Mouse (Mus musculus) mature B cell (primary cell): Measurements from ENCODE around the gene Sept9.

Experiments
- in situ Hi-C: fragments of 300-500 bp; cut with MboI; formaldehyde crosslinking; loops from 2 replicates; pipeline ENCODE4 v1.14.3; 2019

The Sept9 gene

DNA sequence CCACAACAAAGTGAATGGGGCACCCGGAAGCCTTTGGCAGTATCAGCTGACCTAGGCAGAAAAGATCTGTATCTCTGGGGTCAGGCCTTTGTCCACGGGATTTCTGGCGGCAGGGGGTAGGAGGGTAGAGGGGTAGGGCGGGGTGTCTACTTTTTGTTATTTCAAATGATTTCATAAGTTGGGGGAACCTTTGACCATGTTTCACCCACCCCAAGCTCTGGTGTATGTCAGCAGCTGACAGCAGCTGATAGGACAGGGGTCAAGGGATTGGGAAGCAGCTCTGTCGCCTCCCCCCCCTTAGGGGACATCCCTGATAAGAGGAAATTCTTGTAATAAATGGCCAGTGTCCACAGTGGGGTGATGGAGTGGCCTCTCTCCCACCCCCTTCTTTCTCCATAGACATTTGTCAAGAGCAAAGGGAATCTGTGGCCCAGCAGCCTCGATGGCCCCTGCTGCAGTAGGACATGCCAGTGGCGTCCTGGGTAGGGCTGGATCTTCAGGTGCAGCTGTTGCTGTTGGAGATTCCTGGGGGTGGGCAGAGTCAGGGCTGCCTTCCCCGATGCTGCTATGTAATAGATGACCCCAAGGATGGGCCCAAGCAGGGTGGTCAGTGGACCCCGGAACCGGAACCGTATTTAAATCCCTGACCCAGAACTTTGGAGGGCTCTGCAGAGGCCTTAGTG, 145.0 kb downstream of the Sept9 start:
- in situ Hi-C loops, result no loop called here

DNA sequence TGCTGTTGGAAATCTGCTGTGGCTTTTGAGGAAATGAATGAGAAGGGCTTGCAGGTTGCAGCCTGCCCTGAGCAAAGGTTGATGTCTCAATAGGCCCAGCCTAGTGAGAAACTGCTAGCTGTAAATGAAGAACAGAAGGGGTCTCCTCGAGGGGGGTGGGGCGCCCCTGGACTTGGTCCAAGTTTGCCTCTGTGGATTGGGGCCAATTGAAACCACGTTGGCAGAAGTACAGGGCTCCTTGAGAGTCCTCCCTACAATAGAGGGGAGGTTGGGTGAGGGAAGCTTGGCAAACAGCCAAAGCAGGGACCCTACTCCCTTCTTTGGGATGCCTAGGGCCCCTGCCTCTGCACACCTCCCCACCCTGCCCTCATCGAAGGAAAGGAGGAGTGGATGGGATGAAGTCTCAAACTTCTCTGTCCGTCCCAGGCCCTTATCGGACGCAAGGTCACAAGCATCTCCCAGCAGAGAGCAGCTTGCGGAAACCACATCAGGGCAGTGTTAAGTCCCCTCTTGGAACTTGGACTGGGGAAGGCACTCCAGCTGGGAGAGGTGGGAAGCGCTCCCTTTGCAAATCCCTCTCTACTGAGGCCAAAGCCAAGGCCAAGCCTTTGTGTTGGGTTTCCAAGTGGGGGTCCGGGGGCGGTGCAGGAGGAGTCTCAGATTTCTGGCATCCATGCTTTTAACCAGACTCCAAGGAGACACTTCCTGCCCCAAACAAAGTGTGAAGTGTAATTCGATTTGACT, 145.7 kb downstream of the Sept9 start:
- in situ Hi-C loops, result no loop called here

GRCm38 (mm10) chr11:117347256-117347655, 147.8 kb downstream of the Sept9 start:
- in situ Hi-C loops, result no loop called here

GRCm38 (mm10) chr11:117348429-117349103, 149.1 kb downstream of the Sept9 start:
- in situ Hi-C loops, result no loop called here

DNA sequence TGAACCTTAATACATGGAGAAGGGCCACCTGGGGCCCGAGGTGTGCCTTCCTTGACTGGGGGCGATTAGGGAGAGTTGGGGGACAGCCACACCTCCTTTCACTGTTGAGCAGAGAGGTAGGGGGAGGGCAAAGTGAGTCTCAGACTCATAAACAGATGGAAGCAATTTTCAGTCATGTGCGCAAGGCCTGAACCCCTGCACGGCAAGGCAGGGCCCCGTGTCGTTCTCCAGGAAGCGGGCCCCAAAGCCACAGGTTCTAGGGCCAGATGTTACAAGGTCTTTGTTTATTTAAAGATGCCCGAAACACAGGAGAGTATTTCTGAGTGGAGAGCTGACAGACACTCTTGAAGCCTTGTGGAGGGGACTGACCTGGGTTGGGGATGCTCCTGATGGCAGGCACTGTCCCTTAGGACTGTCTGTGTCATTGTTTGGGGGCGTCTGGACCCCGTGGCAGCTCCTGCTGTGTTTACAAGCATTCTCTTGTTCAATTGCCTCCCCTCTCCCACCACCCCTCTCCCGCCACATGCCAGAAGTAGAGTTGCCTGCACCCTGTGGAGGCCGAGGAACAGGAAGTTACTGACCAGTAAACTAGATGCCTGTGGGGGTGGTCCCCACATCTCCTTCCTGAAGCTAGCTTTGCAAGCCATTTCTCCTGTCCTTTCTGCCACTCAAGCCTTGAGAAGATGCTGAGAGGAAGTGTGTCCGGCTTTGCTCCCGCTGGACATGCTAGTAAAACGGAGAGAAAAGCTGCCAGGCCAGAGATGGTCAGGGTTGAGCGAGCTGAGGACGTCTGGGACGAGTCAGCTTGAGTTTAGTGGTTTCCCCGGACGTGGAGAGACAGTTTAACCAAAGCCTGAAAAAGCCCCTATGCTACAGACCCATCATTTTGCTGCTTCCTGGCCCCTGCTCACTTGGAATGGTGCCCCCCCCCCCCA, 150.2 kb downstream of the Sept9 start:
- in situ Hi-C loops, result loop anchor here (25.0 kb wide), 1 partner anchor 262 kb away; no protein-coding TSS in a partner anchor

DNA sequence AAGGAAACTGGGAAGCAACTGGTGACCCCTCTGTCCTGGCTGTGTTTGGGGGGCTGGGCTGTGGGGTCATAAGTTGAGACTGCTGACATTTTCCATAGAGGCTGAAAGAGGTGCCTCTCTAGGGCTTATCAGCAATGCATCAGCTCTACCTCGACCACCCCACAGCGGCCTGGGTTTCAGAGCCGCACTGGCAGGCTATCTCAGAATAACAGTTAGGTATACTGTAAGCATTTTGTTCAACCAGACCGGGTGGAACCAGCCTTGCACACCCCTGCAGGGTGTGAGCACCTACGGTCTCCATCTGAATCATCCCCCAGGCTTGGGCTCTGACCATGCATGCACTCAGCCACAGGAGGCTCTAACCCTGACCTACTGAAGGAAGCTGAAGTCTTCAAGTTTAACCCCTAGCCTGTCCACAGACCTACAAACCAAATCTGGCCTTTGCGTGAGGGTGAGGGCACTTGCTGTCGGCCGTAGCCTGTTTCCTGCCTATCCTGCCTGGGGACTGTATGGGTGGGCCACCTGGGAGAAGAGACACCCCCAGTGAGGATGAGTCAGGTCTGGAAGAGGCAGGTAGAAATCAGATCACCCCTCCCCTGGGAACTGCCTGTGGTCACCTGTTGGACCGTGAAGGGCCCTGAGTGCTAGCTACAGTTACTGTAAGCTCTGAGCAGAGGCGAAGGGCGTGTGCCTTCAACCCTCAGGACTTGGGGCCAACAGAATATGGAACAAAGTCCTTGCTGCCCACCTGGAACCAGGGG, 151.2 kb downstream of the Sept9 start:
- in situ Hi-C loops, result loop anchor here (25.0 kb wide), 1 partner anchor 263 kb away; no protein-coding TSS in a partner anchor

GRCm38 (mm10) chr11:117353126-117353525, 153.7 kb downstream of the Sept9 start:
- in situ Hi-C loops, result loop anchor here (25.0 kb wide), 1 partner anchor 266 kb away; no protein-coding TSS in a partner anchor

GRCm38 (mm10) chr11:117354107-117354506, 154.6 kb downstream of the Sept9 start:
- in situ Hi-C loops, result loop anchor here (25.0 kb wide), 1 partner anchor 267 kb away; no protein-coding TSS in a partner anchor

DNA sequence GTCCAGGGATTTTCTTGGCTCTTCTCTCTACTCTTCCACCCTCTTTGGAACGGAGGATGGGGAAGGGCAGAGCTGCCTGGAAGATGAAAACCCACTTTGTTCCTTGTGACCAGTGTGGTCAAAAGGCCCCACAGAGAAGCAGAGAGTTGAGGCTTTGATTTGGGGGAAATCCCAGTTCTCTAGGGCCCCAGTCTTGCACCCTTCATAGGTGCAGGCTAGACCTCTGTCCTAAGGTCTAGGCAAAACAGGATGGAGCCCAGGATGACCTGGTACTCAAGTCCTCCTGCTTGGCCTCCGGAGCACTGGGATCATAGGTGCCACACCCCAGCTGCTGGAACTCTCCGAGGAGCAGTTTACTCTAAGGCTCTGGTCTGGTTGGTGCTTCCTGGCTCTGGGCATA, 157.5 kb downstream of the Sept9 start:
- in situ Hi-C loops, result loop anchor here (5.0 to 25.0 kb wide), 3 partner anchors 55 to 270 kb away; no protein-coding TSS in a partner anchor

- in situ Hi-C loops, result loop anchor here (5.0 to 25.0 kb wide), 3 partner anchors 56 to 271 kb away; no protein-coding TSS in a partner anchor
These were observed 158.6 kb downstream of the Sept9 start for GRCm38 (mm10) chr11:117357916-117358639.

GRCm38 (mm10) chr11:117359161-117359560, 159.7 kb downstream of the Sept9 start:
- in situ Hi-C loops, result loop anchor here (5.0 to 25.0 kb wide), 3 partner anchors 57 to 272 kb away; no protein-coding TSS in a partner anchor

DNA sequence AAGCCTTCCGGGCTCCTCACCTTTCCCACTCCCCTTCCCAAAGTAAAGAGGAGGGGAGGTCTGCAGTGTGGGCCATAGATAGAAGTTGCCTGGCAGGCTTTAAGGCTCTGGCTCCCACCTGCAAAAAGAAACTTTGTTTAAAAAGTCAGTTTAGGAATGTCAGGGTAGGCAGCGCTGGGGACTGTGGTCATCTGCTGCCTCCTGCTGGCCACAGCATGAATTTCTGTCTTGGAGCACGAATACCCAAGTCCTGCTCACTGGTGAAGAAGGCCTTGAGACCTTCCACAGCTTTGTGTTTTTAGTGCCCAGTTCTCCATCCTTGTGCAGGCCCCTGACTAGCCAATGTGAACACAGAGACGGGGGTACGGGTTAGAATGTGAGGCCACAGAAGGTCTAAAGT, 160.4 kb downstream of the Sept9 start:
- in situ Hi-C loops, result loop anchor here (5.0 to 25.0 kb wide), 3 partner anchors 58 to 273 kb away; no protein-coding TSS in a partner anchor

GRCm38 (mm10) chr11:117360561-117360960, 161.1 kb downstream of the Sept9 start:
- in situ Hi-C loops, result loop anchor here (25.0 kb wide), 1 partner anchor 273 kb away; no protein-coding TSS in a partner anchor

DNA sequence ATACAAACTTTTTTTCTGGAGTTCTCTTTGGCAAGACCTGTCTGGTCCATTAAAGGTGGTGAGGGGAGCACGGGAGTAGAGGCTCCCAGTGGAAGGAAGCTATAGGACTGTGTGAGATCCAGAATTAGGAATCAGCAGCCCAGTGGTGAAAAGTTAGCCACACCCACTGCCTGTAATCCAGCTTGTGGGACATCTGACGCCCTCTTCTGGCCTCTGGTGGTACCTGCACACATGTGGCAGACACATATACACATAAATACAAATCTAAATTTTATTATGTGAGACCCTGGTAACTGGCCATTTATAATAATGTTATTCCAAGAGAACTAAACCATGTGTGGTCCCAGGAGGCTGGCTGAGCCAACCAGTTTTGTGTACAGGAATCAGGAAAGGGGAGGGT, 162.8 kb downstream of the Sept9 start:
- in situ Hi-C loops, result loop anchor here (25.0 kb wide), 1 partner anchor 275 kb away; no protein-coding TSS in a partner anchor

DNA sequence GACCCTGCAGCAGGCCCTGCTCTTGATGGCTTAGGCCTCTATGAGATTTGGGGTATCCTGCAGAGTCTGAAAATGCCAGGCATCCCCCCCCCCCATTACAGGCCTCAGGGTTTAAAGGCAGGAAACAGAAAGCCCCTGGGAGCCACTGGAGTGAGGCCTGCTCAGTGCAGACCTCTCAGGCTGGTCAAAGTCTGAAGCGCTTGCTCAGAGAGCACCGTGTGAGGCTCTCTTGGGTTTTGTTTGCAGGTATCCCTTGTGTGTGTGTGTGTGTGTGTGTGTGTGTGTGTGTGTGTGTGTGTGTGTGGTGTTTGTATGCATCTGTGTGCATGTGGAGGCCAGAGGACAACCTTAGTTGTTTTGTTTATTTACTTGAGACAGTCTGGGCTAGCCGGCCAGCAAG, 164.5 kb downstream of the Sept9 start:
- in situ Hi-C loops, result loop anchor here (25.0 kb wide), 1 partner anchor 277 kb away; no protein-coding TSS in a partner anchor

- in situ Hi-C loops, result loop anchor here (25.0 kb wide), 1 partner anchor 279 kb away; no protein-coding TSS in a partner anchor
These were observed 167.0 kb downstream of the Sept9 start for GRCm38 (mm10) chr11:117366426-117366825.

DNA sequence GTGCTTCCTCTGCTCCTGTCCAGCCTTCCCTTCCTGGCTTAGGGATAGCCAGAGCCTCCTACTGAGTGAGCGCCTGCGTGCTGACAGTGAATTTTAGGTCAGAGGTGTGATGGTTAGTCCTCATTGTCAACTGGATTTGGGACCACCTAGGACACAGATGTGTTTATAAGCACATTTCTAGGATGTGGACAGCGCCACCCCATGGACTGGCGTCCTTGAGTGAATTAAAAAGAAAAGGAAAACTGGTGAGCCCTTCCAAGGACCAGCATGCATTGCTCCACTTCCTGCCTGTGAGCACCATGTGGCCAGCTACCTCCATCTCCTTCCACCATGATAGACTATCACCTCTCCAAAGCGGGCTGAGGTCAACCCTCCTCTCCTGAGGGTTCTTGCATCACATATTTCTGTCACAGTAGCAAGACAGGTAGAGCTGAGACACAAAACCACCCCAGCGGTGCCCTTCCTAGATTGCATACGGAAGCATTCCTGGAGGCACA, 167.4 kb downstream of the Sept9 start:
- in situ Hi-C loops, result loop anchor here (25.0 kb wide), 1 partner anchor 280 kb away; no protein-coding TSS in a partner anchor

GRCm38 (mm10) chr11:117367937-117368336, 168.5 kb downstream of the Sept9 start:
- in situ Hi-C loops, result loop anchor here (25.0 kb wide), 1 partner anchor 281 kb away; no protein-coding TSS in a partner anchor

DNA sequence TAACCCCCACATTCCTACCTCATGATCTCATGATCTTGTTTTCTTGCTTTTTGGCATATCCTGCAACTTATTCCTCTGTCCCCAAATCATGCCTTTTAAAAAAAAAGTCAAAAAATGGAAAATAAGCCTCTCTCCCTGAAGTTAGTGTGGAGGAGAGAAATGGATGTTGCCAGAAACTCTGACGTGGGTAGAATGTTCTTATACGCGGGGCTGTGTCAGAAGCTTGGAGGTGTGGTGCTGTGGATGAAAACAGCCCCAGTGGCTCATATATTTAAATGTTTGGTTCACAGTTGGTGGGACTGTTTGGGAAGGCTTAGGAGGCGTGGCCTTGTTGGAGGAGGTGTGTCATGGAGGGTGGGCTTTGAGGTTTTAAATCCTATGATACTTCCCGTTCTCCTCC, 169.9 kb downstream of the Sept9 start:
- in situ Hi-C loops, result loop anchor here (25.0 kb wide), 1 partner anchor 282 kb away; no protein-coding TSS in a partner anchor
